Mouse (Mus musculus) ES-Bruce4 (cell line): ENCODE results near the gene Capg.
A peak's percentile ranks its signal among the peaks of the same experiment; 100 is the strongest.

ENCODE experiments used
- CTCF ChIP-seq: IDR thresholded peaks from one replicate; pipeline ENCODE4 v1.8.1; 2011; ENCODE audit warnings: low read depth, low read length
- EP300 ChIP-seq: IDR thresholded peaks from 2 replicates; pipeline ENCODE4 v1.6.1; 2011; ENCODE audit warnings: low read depth, low read length; ENCODE audit not compliant: insufficient read depth
- POLR2A ChIP-seq: IDR thresholded peaks from one replicate; pipeline ENCODE4 v1.8.1; 2011; ENCODE audit warnings: low read length; ENCODE audit not compliant: insufficient read depth

DNA sequence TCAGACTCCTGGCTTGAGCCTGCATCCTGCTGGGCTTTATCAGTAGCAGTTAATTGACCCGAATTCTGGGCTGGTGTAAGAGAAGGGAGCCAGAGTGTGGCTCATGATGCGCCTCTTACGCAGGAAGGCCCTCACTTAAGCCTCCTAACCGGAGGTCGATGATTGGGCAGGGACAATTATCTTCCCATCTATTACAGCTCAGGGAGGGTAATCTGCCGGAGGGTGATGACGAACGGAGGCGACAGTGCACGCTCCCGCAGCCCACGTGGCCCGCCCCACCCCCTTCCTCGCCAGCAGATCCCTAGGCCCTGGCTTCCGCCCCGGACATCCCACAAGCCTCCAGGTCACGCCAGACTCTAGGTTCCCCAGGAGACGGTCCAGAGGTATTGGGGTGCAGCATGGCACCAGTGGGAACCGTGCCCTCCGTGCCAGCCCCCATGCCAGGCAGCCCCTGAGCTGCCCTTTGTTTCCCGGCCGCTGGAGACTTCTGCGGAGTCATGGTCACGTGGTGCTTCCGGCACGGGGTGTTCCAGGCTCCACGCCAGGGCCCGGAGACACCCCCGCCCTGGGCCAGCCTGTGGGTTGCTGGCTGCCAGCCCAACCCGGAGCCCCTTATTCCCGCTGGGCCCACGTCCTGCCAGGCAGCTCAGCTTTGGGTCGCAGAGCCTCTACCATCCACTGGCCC, 31.7 kb upstream of the Capg start:
- TF ChIP-seq CTCF (no peak), POLR2A (no peak), EP300 (peak; percentile 49)
